Mouse (Mus musculus) thymus, postnatal 14 days (tissue): ENCODE measurements around the gene Arl6ip5.
"Not testable (repeated sequence)": the region's sequence is repeated elsewhere in the genome, so short reads cannot be mapped to it uniquely, and the experiment has no call there.

Experiments
- DNase-seq: peaks from one replicate; pipeline ENCODE4 v3.0.0; 2021

The Arl6ip5 gene

DNA sequence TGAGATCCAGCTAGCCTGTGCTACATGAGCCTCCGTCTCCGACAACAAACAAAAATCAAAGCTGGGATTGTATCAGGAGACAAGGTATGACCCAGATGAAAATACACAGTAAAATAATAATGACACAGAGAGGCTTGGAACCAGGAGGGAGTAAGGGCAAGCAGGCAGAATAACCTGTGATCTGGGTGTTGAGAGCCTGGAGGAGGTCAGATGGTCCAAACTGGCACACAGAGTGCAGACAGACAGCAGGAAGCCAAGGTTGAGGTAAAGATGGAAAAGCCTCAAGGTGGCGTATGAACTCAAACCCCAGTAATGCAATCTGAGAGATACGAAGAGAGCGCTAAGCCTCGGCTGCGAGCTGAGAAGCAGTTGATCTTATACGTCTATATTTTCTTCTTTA is 14.0 kb downstream of the Arl6ip5 start:
- no peak for DNase-seq

GRCm38 (mm10) chr6:97226083-97226491 is 15.6 kb downstream of the Arl6ip5 start:
- no peak for DNase-seq

GRCm38 (mm10) chr6:97227067-97227847 is 16.8 kb downstream of the Arl6ip5 start:
- no peak for DNase-seq

DNA sequence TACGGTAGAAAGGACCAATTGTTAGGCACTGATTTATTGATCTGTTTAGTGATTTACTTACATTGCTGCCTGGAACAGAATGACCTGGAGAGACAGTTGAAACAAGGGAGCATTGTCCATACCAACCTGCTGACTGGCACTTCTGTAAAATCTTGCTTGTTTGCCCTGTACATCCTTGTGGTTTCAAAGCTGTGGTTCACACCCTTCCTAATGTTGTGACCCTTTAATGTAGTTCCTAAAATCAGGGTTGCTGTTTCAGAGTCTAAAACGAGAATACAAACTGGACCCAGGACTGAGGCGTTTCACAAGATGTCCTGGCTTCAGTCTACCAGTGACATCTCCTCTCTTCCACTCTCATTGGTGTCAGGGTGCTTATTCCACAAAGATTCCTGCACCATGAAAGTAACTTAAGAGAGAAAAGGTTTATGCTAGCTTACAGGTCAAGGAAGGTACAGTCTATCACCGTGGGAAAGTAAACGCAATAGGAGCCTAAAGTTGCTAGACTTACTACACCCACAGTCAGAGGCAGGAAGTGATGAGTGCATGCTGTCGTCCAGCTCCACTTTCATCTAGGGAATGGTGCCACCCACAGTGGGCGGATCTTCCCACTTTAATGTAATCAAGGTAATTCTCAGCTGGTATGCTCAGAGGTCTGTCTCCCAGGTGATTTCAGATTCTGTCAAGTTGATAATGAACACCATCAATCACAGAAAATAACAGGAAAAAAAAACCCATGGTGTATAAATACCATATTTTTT is 24.6 kb downstream of the Arl6ip5 start:
- DNase-seq: no peak

DNA sequence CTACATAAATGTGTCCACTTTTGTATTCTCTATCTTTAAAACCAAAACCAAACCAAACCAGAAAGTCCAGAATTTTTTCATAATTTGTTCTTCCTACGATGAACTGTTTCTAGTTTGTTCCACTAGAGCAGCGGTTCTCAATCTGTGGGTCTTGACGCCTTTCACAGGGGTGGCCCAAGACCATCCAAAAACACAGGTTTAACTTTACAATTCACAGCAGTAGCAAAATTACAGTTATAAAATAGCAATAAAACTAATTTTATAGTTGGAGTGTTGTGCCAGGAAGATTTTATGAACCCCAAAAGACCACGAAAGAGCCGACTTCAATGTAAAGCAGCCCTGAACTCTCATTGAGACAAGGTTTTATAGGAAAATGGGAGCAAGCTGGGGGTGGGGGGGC is 25.6 kb downstream of the Arl6ip5 start:
- DNase-seq: no peak

DNA sequence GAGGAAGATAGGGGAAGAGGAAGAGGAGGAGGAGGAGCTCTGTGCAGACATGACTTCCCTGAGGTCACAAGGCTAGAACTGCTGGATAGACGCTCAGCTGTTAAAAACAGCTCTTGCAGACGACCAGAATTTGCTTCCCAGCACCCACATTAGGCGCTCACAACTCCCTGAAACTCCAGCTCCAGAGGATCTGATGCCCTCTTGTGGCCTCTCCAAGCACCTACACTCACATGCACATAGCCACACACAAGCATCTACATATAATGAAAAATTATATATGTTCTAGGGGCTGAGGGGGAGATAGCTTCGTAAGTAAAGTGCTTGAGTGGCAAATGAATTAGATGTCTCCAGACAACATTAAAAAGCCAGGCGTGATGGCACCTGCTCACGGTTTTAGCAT is 28.9 kb downstream of the Arl6ip5 start:
- DNase-seq: no peak

GRCm38 (mm10) chr6:97240092-97240491 is 29.6 kb downstream of the Arl6ip5 start:
- DNase-seq: no peak

DNA sequence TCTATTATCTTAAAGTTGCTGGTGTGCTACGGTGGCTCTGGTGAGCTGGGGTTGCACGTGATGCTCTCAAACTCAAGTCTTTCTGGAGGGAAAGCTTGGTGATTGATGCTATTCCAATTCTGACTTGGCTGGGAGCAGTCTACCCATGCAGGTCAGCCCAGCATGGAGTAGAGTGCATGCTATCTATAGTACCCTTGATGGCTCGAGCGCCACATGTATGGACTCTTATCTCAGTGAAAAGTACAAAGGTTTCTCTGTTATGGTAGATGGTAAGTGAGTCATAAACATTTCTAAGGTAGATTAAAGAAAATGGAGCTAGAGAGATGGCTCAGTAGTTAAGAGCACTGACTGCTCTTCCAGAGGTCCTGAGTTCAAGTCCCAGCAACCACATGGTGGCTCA is 32.0 kb downstream of the Arl6ip5 start:
- no peak for DNase-seq

DNA sequence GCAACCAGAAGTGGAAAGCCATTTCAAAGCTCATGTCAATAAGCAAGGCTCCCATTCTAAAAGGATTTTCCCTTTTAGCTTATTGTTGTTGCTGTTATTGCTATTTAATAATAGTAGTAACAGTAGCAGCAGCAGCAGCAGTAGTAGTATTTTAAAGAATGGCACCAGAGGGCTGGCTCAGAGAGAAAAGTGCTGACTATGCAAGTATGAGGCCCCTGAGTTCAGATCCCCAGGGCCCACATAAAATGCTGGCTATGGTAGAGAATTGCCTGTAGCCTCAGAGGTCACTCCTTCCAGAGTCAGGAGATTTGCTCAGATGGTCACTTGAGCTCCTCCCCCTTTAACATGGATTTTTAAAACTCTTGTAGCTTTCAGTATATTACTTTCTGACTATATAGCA is 34.7 kb downstream of the Arl6ip5 start:
- no peak for DNase-seq

GRCm38 (mm10) chr6:97250966-97251365 is 40.5 kb downstream of the Arl6ip5 start:
- DNase-seq: peak; percentile 70

GRCm38 (mm10) chr6:97252086-97252485 is 41.6 kb downstream of the Arl6ip5 start:
- DNase-seq: no peak

- no peak for DNase-seq
Measured at GRCm38 (mm10) chr6:97252711-97253221, 42.3 kb downstream of the Arl6ip5 start, which contains the start of gene Lmod3. Gene Lmod3, minus strand, starts transcription at chr6:97252759.

DNA sequence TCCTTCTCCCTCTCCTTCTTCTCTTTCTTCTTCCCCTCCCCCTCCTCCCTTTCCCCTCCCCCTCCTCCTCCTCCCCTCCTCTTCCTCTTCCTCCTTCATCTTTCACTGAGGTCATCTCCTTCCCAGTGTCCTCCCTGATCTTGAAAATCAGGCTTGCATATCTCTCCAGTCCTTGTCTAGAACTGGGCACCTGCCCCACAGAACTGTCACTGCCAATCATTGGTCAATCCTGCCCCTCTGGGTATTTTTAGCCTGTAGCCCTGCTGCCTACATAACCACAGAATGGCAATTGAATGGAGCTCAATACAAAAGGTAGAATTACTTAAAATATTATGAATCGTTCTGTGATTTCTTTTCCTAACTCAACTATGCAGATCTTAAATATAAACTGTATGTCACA is 48.0 kb downstream of the Arl6ip5 start:
- DNase-seq: no peak

DNA sequence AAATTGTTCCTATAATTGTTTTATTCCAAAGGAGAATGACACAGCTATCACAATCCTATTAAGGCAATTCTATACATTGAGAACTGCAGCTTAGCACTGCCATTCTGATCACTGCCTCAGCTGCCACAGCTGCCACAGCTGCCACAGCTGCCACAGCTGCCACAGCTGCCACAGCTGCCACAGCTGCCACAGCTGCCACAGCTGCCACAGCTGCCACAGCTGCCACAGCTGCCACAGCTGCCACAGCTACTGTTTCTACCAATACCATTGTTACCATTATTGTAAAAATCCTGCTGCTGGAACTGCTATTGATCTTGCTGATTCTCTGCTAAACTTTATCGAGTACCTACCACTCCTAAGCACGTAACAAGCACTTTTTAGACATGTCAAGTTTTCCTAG is 49.4 kb downstream of the Arl6ip5 start:
- not testable (repeated sequence) for DNase-seq

GRCm38 (mm10) chr6:97262229-97262628 is 51.7 kb downstream of the Arl6ip5 start:
- no peak for DNase-seq

DNA sequence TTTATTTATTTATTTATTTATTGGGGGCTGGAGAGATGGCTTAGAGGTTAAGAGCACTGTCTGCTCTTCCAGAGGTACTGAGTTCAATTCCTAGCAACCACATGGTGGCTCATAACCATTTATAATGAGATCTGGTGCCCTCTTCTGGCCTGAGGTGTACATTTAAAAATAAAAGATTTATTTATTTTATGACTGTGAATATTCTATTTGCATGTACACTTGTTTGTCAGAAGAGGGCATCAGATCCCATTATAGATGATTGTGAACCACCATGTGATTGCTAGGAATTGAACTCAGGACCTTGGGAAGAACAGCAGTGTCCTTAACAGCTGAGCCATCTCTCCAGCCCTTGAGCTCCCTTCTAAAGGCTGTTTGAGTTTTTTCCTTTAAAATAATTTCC is 53.3 kb downstream of the Arl6ip5 start:
- DNase-seq: not testable (repeated sequence)

DNA sequence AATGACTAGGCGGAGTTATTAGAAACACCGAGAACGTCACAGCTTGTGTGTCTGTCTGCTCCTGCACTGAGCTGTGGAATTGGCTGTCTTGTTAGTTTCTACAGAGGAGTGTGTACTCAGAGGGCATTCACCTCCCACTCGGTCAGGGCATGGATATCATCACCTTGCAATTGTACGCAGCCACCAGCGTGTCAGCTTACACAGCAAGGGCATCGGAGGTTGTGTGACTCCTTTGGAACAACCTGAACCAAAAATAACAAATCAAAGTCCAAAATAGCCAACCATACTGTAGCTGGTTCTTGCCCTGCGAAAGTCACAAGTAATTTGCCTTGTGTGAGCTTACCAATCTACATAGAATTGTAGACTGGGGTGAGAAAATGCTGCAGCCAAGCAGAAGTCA is 54.8 kb downstream of the Arl6ip5 start:
- no peak for DNase-seq

GRCm38 (mm10) chr6:97265705-97266104 is 55.2 kb downstream of the Arl6ip5 start:
- DNase-seq: no peak

DNA sequence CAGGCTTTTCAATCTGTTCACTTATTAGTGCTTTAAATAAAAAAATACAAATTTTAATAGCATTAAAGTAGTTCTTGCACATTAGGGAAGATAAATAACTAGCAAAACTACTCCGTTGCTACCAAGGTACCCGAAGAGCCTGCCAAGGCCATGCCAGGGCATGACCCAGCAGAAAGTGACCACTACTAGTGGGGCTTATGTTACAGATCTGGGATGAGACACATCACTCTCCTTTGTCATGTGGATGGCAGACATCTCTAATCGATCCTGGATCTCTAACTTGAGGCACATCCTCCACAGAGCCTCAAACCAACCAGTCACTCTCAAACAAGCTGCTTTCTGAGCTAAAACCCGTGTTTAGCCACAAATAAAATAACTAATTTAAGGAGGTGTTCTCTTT is 56.2 kb downstream of the Arl6ip5 start:
- DNase-seq: no peak

DNA sequence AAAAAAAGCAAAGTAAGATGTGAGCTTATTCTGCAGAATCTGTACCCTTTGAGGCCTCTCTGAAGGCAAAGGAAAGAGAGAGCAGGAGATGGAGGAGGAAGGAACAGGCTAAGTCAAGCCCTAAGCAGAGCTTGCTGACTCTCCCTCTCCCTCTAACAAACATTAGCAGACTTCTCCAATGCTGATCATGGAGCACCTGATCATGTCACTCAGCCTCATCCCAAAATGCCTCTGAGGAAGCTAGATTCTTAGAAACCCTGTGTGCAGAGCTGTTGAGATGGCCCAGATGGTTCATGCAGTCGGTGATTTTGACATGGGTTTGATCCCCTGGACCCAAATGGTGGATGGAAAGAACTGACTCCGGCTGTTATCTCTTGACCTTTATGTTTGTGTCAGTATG is 56.6 kb downstream of the Arl6ip5 start:
- no peak for DNase-seq

- DNase-seq: no peak
Measured at GRCm38 (mm10) chr6:97269596-97269995, 59.1 kb downstream of the Arl6ip5 start.

DNA sequence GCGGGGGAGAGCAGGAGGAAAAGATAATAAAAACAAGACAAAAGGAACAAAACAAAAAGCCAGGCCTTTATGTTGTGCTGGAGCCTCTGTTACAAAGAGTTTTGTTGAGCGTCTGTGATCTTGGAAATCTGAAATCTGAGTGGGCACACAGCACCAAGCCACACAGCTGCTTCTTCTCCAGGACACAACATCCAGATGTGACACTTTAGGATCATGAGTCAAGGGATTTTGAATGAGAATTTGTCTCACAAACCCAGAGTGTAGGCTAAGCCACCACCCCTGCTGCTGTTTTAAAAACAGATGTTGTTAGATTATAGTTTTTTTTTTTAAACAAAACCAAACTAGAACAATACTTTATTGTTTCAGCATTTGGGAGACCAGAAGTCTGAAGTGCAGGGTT is 61.9 kb downstream of the Arl6ip5 start:
- no peak for DNase-seq

- no peak for DNase-seq
Measured at GRCm38 (mm10) chr6:97273058-97273710, 62.7 kb downstream of the Arl6ip5 start.

- no peak for DNase-seq
Measured at GRCm38 (mm10) chr6:97273777-97274176, 63.3 kb downstream of the Arl6ip5 start.
